Mouse (Mus musculus) heart, postnatal 25 days (tissue): Measurements from ENCODE around the gene Cnp. TPM values are rescaled to one million over a fixed set of nuclear protein-coding genes. Genes with fewer than 3 reads are reported as not detected.
"Not testable (repeated sequence)": the region's sequence is repeated elsewhere in the genome, so short reads cannot be mapped to it uniquely, and the experiment has no call there.

Experiments used
- DNase-seq: peaks from one replicate; pipeline ENCODE4 v3.0.0; 2022; ENCODE audit warnings: low spot score
- intact Hi-C: fragments of 180-260 bp; cut with DNase I; formaldehyde crosslinking; loops from one replicate; pipeline ENCODE4 v1.15.1; 2025
- total RNA-seq, 2 experiments: library from RNA; stranded (reverse); gene quantifications; 2 replicates each; pipeline ENCODE4 v1.2.3; 2021

Gene Cnp
- 1 to 10 TPM; 5.4 to 7.3 TPM for total RNA-seq

- DNase-seq = peak; percentile 70
- intact Hi-C loops = loop anchor here (5.0 kb wide), 2 partner anchors 47 to 187 kb away; partner anchors contain the start of genes Dnajc7 and Hcrt
These were observed at the start of gene Cnp for GRCm38 (mm10) chr11:100574708-100575483. Gene Cnp (plus strand): TSS chr11:100574904.

GRCm38 (mm10) chr11:100524987-100525630, 49.6 kb upstream of the Cnp start:
- no peak for DNase-seq

DNA sequence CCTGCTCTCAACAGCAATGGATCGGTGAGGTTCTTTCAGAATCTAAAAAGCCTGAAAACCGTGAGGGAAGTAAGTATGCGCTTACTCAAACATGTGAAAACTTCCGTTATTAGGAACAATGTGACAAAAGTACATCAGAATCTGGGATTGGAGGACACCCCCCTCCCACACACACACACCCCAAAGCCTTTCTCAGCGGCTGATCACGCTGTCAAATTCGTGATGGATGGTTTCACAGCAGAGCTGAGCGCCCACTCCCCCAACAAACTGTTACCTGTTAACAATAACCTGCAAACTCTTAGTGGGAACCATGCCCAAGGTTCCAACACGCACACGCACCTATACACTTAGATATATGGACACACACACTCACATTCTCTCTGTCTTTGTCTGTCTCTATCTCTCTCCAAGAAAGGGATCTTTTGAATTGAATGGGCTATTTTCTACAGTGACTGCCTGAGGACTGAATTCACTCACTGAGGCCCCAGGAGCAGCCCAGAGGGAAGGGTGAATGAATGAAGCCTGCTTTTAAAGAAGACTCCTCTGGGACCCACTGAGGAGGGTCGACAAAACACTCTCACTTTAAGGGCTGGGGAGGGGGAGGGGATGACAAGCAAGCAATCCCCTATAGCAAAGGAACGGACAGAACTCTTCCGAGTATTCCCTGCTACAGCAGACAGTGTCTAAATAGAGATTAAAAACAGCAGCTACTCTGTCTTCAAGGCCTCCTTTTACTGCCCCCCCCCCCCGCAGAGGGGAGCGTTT, 48.5 kb upstream of the Cnp start:
- DNase-seq = no peak
- intact Hi-C loops = no loop called here

More at GRCm38 (mm10) chr11:100524987-100525630, 49.6 kb upstream of the Cnp start:
- intact Hi-C loops = no loop called here

DNA sequence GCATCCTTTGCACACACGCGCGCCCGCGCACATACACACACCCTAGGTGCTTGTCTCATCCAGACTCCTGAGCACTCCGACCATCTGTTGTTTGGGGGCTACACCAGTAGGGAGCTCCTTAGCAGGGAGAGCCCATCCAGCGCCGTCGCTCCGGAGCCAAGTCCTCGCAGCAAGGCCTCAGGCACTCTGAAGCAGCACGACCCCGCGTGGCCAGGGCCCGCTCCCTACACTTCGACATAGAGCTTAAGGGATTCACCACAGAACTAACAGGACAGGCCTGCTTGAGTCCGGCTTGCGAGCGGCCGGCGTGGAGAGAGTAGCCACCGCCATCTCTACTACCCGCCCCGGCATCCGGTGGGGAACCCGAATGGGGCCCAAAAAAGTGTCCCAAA, 47.6 kb upstream of the Cnp start:
- peak; percentile 27 for DNase-seq
- intact Hi-C loops = no loop called here

- intact Hi-C loops = no loop called here
- DNase-seq = peak; percentile 97
These were observed 47.0 kb upstream of the Cnp start, which contains the start of gene Acly for GRCm38 (mm10) chr11:100527458-100528374. Gene Acly (minus strand): TSS chr11:100528000.

- intact Hi-C loops = no loop called here
- no peak for DNase-seq
These were observed 46.1 kb upstream of the Cnp start for GRCm38 (mm10) chr11:100528375-100529165.

- intact Hi-C loops = no loop called here
- no peak for DNase-seq
These were observed 40.8 kb upstream of the Cnp start for GRCm38 (mm10) chr11:100533871-100534270.

GRCm38 (mm10) chr11:100534411-100534810, 40.3 kb upstream of the Cnp start:
- DNase-seq, intact Hi-C loops: not testable (repeated sequence)

GRCm38 (mm10) chr11:100534821-100535220, 39.9 kb upstream of the Cnp start:
- DNase-seq, intact Hi-C loops: not testable (repeated sequence)

DNA sequence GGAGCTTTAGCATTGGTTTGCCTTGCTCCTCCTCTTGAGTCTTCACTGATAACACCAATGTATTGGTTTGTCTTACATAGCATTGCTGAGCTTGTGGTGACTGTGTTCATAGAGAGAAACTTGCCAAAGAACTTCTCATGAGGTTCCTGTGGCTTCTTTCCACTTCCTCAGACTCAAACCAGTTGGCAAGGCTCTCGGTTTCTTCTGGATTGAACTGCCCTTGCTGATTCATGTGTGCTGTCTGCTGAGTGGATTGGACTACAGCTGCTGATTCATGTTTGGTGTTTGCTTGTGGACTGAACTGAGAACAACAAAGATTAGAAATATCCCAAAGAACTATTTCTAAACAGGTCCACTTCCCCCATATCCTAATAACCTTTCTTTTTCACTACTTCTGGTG, 38.7 kb upstream of the Cnp start:
- DNase-seq = no peak
- intact Hi-C loops = no loop called here

DNA sequence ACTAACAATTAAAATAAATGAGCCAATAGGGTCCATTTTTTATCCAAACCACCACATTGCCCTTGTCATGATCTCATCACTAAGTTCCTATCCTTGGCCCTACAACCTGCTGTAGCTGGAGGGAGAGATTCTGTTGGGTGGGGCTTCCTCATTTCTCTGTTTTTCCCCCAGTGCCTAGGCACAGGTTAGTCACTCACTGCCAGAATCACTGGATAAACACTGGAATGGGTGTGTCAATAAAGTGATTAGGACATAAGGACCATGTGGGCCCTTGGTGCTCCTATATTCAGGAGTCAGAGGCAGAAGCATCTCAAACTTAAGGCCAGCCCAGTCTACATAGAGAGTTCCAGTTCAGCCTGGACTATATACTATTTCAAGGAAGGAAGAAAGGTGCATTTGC, 38.2 kb upstream of the Cnp start:
- intact Hi-C loops = no loop called here
- DNase-seq = no peak

DNA sequence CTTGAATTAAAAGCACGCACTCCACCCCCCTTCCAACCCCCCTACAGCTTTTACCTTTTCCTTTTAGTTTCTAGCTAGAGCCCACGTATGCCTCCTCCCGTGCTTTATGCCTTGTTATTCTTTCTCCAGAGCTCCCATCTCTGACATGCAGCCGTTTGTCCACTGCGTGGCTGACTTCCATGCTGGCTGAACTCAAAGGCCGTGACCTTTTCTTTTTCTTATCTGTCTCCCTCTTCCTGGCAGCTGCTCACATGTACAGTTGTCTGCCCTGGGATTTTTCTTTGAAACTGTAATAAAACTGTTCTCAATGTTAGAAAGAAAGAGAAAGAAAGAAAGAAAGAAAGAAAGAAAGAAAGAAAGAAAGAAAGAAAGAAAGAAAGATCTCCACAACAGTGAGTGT, 33.7 kb upstream of the Cnp start:
- DNase-seq = no peak
- intact Hi-C loops = no loop called here

DNA sequence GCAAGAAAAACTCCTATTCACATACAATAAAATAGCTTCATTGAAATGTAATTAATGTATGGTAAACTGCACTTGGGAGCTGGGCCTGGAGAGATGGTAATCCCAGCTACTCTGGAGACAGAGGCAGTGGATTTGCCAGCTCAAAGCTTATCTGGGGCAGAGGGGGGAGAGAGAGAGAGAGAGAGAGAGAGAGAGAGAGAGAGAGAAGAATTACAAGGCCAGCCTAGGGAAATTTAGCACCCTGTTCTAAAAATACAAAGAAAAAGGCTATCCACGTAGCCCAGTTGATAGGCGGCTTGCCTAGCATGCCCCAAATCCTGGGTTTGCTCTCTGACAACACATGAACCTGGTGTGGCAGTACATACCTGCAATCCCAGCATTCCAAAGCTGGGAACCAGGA, 33.1 kb upstream of the Cnp start:
- DNase-seq = no peak
- intact Hi-C loops = no loop called here

GRCm38 (mm10) chr11:100544832-100545745, 29.6 kb upstream of the Cnp start, which contains the start of gene Ttc25:
Gene Ttc25 (plus strand): TSS chr11:100545607.
- peak; percentile 78 for DNase-seq
- intact Hi-C loops = loop anchor here (5.0 kb wide), 1 partner anchor 188 kb away; the partner anchor contains the start of gene Hap1

DNA sequence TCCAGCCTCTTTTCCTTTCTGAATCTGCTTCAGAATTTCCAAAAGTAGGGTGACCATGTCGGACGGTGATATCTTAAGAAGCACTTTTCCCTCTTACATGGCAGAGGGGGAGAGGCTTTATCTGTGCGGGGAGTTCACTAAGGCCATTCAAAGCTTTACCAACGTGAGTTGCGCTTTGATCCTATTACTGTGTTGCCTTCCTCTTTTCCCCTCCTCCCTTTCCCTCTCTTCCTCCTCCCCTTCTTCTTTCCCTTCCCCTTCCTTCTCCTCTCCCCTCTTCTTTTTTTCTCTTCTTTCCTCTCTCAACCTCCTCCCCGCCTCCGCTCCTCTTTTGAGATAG, 29.0 kb upstream of the Cnp start:
- DNase-seq = no peak
- intact Hi-C loops = loop anchor here (5.0 kb wide), 1 partner anchor 188 kb away; the partner anchor contains the start of gene Hap1

DNA sequence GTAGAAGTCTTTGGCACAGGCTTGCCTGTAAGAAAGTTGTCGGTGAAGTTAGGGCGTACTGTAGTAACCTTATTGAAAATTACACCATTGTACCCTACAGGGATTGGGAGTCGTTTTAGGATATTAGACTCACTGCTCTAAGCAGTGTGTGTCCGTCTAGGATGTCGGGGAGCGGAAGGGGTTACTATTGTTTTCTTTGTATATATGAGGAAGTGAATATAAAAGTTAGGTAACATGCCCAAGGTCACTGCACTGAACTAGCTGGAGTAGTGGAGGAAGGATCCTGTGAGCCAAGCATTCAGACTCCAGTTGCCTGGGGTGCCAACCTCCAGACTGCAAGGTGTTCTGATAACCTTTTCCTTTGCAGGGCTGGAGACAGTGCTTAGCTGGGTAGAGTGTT, 27.7 kb upstream of the Cnp start:
- intact Hi-C loops = loop anchor here (5.0 kb wide), 1 partner anchor 190 kb away; the partner anchor contains the start of gene Hap1

DNA sequence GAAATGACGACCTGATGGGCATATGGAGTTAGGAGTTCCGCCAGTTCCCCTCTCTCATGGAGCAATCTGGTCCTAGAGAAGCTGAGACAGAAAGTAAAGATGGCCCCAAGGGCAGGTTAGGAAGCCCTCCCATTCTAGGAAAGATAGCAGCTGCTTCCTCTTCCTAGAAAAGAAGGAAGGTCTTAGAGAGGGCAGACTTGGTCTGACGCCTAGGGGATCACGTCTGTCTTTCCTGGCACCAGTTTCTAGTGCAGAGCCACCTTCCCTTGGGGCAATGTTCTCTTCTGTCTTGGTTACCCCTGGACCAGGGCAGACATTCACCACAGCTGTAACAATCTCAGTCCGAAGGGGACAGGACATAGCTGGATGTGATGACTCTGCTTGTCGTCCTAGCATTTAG, 26.6 kb upstream of the Cnp start:
- DNase-seq = no peak
- intact Hi-C loops = loop anchor here (5.0 kb wide), 1 partner anchor 191 kb away; the partner anchor contains the start of gene Hap1

More for the DNA sequence above, 27.7 kb upstream of the Cnp start:
- DNase-seq = no peak
